Mouse (Mus musculus) lung, postnatal 10 days (tissue): Measurements from ENCODE around the gene Slc35c2.
A peak's percentile ranks its signal among the peaks of the same experiment; 100 is the strongest.

Experiments used
- DNase-seq: peaks from one replicate; pipeline ENCODE4 v3.0.0; 2021

The Slc35c2 gene

DNA sequence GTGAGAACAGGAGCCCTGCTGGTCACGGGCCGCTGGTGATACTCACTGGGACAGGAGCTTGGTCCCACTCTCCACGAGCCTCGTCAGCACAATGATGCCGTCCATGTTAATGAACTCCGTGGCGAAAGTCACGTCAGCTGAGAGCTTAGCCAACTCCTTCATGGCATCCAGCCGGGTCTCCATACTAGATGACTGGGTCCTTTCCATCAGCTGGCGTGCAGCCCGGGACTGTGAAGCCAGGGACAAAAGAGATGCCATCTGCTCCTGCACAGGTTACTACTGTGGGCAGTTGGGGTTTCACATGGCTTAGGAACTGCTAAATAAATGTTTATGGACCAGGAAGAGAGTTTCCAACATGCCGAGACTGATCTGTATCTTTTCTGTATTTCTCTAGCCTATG lies 23.9 kb upstream of the Slc35c2 start:
- no peak for DNase-seq

DNA sequence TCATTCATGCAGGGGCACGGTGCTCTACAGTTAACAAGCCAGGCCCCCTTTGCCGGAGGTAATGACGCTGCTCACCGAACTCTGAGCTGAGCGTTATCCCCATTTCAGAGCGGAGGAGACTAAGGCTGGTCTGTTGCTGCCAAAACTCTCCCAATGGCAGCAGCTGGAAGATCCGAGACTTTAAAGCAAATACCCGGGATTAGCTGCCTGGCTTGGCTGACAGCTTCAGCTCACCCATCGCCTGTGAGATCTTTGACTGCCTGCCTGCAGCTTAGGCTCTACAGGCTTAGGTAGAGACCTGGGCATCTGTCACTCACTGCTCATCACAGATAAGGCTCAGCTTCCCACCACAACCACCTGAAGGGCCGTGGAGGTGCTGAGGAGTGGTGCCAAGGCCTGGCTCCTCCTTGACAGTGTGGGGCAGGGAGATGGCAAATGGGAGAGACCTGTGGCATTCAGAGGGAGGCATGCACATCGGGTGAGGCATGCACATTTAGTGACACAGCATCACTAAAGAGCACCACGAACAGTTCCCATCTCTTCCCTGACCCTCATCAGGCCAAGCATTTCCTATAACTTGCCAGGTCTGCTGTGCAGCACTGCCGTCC lies 23.3 kb upstream of the Slc35c2 start:
- no peak for DNase-seq

DNA sequence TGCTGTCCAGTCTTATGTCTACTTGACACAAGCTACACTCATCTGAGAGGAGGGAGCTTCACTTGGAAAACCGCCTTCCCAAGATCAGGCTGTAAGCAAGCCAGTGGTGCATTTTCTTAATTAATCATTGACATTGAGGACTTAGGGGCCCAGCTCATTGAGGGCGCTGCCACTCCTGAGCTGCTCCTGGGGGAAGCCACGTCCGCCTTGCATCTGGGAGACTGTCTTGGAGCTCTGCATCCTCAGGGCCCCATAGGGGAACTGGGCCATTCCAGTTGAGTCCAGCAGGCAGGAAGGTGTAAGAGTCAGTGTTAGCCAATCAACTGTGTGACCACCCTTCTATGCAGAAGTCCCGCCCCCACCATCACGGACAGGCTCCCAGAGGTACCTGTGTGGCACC lies 20.1 kb upstream of the Slc35c2 start:
- DNase-seq, result no peak

DNA sequence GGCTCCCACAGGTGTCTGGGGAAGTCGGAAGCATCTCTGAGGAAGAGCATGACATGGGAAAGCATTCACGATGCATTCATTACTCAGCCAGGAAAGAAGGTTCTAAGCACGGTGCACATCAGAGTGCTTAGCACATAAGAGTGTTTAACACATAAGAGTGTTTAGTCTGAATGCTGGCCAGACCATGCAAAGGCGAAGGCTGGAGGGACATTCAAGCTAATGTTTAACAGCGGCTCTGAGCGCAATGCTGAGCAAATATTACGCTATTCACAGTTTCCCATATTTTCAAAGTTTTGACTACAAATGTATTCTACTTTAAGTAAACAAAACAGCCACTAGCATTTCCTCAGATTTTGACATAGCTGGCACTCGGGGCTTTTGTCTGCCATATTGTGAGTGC lies 17.8 kb upstream of the Slc35c2 start:
- no peak for DNase-seq

- DNase-seq, result no peak
Measured at GRCm38 (mm10) chr2:165304819-165305218, 17.1 kb upstream of the Slc35c2 start.

DNA sequence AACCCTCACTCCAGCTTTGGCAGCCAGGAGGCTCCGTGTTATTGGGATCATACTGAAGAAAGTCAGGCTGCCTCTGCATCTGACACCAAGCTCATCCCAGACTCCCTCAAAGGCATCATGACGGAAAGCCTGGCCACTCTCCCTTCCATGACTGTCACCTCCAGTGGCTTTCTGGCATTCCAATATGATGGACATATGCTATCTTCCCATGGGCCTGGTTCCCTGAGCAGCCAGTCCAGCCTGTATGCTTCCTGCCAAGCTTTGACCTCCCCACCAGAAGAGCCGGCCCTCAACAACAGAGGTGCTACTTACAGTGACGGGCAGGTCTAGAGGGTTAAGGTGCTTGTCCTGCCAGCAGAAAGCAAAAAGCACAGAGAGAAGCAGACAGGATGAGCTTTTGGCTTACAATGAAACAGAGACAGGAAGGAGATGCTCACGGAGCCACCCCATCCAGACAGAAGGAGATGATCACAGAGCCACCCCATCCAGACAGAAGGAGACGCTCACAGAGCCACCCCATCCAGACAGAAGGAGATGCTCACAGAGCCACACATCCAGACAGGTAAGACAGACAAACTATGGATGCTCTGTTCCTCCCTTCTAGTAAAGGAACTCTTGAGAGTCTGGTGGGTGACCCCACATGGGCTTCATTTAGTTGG lies 15.8 kb upstream of the Slc35c2 start:
- DNase-seq, result no peak

DNA sequence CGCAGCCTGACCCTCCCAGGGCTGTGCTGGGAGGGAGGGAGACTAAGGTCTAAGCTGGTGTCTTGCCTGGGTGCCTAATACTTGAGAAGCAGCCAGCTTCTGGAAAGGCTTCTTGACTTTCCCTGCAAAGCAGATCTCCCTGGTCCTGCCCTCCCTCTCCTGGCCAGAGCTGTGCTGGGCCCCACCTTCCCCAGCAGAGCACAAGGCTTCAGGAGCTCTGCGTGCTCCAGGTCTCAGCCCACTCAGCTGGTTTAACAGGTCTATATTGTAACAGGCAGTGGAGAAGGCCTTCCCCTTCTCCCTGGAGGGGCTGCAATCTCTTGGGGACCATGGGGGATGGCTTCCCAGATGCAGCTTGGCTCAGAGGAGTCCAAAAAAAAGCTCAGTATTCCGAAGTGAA lies 13.7 kb upstream of the Slc35c2 start:
- DNase-seq, result no peak

GRCm38 (mm10) chr2:165300885-165301284 lies 13.2 kb upstream of the Slc35c2 start:
- DNase-seq, result no peak

DNA sequence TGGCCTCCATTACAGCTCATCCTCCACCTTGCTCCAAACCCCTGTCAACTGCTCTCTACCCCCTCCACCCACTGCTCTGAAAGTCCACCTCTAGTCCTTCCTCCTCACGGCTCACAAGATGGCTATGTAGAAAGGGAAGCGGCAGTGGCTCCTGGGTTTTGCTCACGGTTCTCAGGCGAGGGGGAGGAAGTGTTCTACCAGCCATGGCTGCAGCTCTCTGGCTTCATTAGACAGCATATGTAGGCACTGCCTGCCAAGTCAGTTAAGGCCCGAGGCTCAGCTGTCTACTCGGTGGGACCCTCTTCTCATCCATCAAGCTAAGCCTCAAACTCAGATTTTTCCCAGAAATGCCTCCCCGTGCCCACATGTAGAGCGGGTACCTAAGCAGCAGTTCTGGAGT lies 12.8 kb upstream of the Slc35c2 start:
- no peak for DNase-seq

DNA sequence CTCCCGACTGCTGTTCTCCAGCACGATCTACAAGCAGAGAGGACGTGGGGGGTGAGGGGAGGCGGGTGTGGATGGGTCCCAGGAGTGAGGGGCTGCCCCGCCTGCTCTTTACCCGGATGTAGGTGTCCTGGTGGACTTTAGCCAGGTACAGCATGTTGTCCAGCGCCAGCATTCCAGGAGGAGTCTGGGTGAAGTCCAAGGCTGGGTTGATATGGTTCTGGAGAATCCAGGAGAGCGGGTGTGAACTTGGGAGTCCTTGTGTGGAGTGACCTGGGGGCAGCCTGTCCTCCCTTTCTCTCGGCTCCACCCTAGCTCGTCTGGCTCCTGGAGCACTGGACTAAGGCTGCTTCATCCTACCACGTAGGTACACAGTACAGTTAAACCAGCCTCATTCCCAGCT lies 9.8 kb upstream of the Slc35c2 start:
- no peak for DNase-seq

GRCm38 (mm10) chr2:165296571-165296970 lies 8.9 kb upstream of the Slc35c2 start:
- no peak for DNase-seq

DNA sequence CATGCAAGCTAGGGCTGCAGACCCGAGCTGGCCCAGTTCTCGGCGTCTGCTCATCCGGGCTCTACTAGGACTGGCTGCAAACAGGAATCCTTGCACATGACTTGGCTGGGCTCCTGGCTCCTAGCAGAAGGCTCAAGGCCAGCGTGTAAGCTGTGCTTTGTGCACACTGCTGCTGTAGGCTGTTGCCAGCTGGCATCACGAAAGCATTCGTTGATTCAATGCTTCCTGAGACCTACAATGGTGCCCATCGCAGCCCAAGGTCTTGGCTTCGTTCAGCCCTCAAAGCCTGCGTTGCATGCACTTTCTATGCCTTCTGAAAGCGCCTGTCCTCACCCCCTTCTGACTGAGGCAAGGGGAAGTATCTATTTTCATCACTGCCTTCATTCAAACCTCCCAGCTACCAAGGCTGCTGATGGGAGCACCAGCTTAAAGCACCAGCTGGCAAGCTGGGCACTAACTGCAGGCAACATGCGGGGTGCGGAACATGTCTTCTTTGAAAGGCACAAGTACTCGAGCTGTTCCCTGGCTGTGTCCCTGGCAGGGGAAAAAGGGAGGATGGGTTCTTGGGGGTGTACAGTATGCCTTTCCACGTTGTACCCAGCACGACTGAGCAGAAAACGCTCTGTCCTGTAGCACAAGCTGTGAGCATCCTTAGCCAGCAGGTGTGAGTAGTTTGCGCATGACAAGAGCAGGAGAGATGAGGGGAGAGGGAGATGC lies 804 bp upstream of the Slc35c2 start:
- peak; percentile 91 for DNase-seq

DNA sequence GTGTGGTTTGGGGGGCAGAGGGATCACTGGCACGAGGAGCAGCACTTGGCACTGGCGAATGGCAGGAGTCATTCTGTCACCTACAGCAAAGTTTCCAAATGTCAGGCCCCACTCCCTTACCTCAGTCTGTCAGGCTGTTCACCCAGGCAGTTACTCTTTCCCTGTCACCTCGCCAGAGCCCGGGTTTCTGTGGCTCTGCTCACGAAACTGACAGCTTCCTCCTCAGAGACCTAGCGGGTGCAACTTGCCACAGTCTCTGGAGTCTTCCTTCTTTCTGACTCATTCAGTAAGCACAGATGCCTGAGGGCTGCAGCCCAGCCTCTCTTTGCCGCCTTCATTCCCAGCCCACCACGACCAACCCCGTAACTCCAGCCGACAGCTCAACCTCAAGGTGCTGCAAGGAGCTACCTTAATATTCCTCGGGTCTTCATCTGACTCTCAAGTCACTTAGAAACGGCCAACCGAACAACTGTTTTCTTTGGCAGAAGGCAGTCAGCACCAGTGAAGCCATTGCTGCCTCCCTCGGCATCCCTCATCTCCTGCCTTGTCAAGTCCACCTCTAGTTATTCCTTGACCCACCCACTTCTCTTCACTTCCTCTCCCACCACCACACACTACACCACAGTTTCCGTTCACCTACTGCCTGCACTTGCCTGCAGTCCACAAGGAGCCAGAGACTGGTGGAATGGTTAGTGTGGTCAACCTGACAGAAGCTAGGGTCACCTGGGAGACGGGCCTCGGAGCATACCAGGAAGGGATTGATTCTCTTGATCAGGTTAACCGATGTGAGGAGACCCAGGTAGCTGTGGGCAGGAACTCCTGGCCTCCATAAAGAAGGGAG lies 1.1 kb downstream of the Slc35c2 start:
- peak; percentile 22 for DNase-seq

DNA sequence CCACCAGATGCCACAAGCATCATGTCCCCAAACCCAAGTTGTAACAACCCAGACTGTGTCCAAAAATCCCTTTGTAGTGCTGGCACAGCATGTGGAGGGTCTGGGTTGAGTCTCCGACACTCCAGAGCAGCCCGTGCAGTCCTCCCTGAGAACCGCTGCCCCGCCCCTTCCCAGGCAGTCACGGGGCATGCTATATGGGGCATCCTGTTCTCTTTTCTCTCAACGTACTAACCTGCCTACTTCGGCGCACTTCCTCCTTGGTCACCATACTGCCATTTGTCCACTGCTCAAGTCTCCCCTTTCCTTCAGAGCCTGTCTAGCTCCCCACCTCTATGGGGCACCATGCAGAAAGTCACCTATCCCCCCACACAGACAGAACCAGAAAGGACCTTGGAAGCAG lies 2.0 kb downstream of the Slc35c2 start:
- no peak for DNase-seq

DNA sequence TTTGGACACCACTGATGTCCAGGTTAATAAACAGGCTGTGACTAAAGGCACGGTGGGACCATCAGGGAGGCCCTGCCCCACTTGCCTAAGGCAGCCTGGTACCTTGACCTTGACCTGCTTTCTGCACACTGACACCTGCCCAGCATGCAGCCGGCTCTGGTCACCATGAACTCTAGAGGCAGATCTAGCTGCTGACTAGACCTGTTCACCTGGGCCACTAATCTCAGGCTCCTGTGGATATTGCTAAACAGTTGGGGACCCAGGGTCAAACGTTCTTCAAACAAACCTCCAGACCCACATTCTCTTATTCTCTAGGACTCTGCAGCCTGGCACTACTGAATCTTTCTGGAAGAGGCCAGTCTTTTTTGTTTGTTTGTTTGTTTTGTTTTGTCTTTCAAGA lies 2.6 kb downstream of the Slc35c2 start:
- no peak for DNase-seq

- DNase-seq, result no peak
Measured at GRCm38 (mm10) chr2:165284377-165284776, 3.3 kb downstream of the Slc35c2 start.

DNA sequence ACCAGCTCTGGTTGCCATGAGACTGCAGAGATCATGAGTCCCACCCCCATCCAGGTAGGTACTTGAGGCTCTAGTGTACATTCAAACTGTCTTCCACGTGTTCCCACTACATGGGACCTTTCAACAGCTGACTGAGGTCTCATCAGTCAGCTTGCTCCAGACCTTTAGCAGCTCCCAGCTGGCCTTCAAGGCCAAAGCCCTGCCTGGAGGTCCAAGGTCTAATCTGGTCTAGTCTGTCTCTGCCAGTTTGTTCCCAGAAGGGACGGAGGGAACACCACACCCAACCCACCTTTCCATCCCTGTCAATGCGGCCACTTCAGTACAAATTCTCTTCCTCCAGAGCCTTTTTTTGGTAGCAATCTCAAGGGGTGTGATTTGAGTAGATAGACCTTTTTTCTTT lies 4.0 kb downstream of the Slc35c2 start:
- no peak for DNase-seq

GRCm38 (mm10) chr2:165281779-165282311 lies 5.8 kb downstream of the Slc35c2 start:
- DNase-seq, result peak; percentile 72

GRCm38 (mm10) chr2:165279351-165279750 lies 8.3 kb downstream of the Slc35c2 start:
- no peak for DNase-seq

- no peak for DNase-seq
Measured at GRCm38 (mm10) chr2:165277188-165277740, 10.4 kb downstream of the Slc35c2 start.

GRCm38 (mm10) chr2:165275824-165276223 lies 11.8 kb downstream of the Slc35c2 start:
- peak; percentile 77 for DNase-seq

GRCm38 (mm10) chr2:165275124-165275640 lies 12.5 kb downstream of the Slc35c2 start:
- no peak for DNase-seq

GRCm38 (mm10) chr2:165273589-165273988 lies 14.1 kb downstream of the Slc35c2 start:
- DNase-seq, result no peak
